Mouse (Mus musculus) heart, adult 11 months (tissue): ENCODE results near the gene Tmem151b.

Experiments used
- DNase-seq: peaks from one replicate; pipeline ENCODE4 v3.0.0; 2022

The Tmem151b gene

GRCm38 (mm10) chr17:45563655-45564530 lies 14.4 kb upstream of the Tmem151b start, which contains the start of gene Slc35b2:
TSS of gene Slc35b2 (plus strand) at chr17:45563874.
- DNase-seq: peak; percentile 100

- DNase-seq: no peak
Measured at GRCm38 (mm10) chr17:45563216-45563615, 13.7 kb upstream of the Tmem151b start.

GRCm38 (mm10) chr17:45559732-45560525 lies 10.5 kb upstream of the Tmem151b start:
- DNase-seq: no peak

- DNase-seq: peak; percentile 94
Measured at GRCm38 (mm10) chr17:45557998-45558862, 8.8 kb upstream of the Tmem151b start.

GRCm38 (mm10) chr17:45557246-45557824 lies 7.9 kb upstream of the Tmem151b start:
- peak; percentile 94 for DNase-seq

GRCm38 (mm10) chr17:45556514-45557245 lies 7.2 kb upstream of the Tmem151b start:
- peak; percentile 93 for DNase-seq

- peak; percentile 92 for DNase-seq
Measured at GRCm38 (mm10) chr17:45556107-45556489, 6.6 kb upstream of the Tmem151b start.

- DNase-seq: peak; percentile 99
Measured at GRCm38 (mm10) chr17:45555452-45556106, 6.1 kb upstream of the Tmem151b start, which contains the start of gene Nfkbie. TSS of gene Nfkbie (plus strand) at chr17:45555703.

- no peak for DNase-seq
Measured at GRCm38 (mm10) chr17:45554420-45554819, 4.9 kb upstream of the Tmem151b start.

- peak; percentile 77 for DNase-seq
Measured at GRCm38 (mm10) chr17:45553065-45553464, 3.6 kb upstream of the Tmem151b start.

GRCm38 (mm10) chr17:45551816-45552451 lies 2.5 kb upstream of the Tmem151b start:
- DNase-seq: peak; percentile 96

GRCm38 (mm10) chr17:45551249-45551796 lies 1.8 kb upstream of the Tmem151b start:
- no peak for DNase-seq

- no peak for DNase-seq
Measured at GRCm38 (mm10) chr17:45550253-45550652, 776 bp upstream of the Tmem151b start.

GRCm38 (mm10) chr17:45548541-45549512 lies 650 bp downstream of the Tmem151b start:
- DNase-seq: peak; percentile 85

GRCm38 (mm10) chr17:45547461-45548190 lies 1.9 kb downstream of the Tmem151b start:
- DNase-seq: no peak

- peak; percentile 80 for DNase-seq
Measured at GRCm38 (mm10) chr17:45546941-45547340, 2.5 kb downstream of the Tmem151b start.

- DNase-seq: peak; percentile 87
Measured at GRCm38 (mm10) chr17:45545278-45545961, 4.1 kb downstream of the Tmem151b start.
